Mouse (Mus musculus): ENCODE results near the gene Fbxl17.
A peak's percentile ranks its signal among the peaks of the same experiment; 100 is the strongest.

Gene Fbxl17

GRCm38 (mm10) chr17:63341203-63341602 is 158.6 kb downstream of the Fbxl17 start:
- no peak for DNase-seq (ENCODE audit: low spot score in 2 of 2)

DNA sequence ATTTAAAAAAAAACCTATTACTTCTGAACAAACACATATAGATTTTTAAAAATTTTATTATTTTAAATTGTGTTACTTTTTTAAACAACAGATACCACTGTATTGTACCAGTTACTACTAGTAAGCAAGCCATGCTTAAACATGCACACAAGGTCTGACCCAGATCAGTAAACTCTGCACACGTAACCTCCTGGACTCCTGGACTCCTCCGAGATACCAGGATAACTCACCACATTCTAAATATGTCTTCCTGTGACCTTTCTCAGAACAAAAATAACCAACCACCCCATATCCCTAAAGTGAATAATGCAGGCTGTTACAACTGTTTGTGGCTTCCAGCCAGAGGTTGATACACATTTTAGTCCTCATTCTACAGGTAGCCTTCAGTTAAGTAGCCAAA is 170.9 kb downstream of the Fbxl17 start:
- DNase-seq (ENCODE audit: low spot score in 2 of 2), result no peak

DNA sequence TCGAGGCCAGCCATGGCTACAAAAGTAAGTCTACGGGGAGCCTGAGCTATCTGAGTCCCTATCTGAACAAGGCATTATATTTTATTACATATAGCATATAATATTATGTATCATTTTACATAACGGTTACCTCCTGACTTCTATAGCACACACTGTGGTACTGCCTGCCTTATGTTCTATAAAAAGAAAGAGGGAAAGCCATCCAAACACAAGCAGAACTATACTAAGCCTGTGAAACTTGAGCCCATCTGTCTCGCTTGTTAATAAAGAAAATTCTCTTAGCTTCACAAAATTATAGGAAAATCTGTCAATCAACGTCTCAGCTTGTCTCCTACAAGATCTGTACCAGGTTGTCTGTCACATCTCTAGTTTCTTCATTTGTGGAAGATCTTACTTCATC is 173.6 kb downstream of the Fbxl17 start:
- no peak for DNase-seq (ENCODE audit: low spot score in 2 of 2)

DNA sequence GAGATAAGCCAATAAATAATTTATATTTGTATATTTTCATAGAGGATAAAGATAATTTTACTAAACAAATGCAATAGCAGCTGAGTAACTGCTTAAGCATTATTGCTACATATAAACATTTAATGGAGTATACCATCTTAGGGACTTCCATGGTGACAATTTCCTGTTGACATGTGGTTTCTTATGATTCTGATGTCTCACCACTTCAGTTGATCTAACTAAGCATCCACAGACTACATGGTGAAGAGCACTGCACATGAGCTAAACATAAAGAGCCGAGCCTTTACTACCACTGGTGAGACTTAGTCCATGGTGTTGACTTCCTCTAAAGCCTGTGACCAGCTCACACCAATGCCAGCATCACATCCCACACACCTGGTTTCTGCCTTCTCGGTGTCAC is 175.1 kb downstream of the Fbxl17 start:
- no peak for DNase-seq (ENCODE audit: low spot score in 2 of 2)

DNA sequence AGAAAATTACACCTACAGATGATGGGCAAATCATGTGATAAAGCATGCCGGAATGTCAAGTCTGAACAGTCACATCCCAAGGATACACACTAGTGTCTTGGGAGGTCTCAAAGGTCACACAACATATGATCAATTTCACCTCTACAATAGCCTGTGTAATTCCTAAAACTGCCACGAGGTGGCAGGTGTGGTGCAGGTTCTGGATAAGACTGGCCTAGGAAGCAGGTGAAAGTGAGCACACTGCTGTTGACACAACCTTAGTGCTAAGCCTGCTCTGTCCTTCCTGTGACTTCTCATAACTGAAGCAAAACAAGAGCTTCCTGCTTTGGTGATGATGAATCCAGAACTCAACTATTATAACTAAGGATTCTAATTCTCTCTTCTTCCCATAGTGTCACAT is 175.8 kb downstream of the Fbxl17 start:
- peak; percentile 46 to 73 for DNase-seq (ENCODE audit: low spot score in 2 of 2)

GRCm38 (mm10) chr17:63322846-63323245 is 177.0 kb downstream of the Fbxl17 start:
- DNase-seq (ENCODE audit: low spot score in 2 of 2), result no peak

DNA sequence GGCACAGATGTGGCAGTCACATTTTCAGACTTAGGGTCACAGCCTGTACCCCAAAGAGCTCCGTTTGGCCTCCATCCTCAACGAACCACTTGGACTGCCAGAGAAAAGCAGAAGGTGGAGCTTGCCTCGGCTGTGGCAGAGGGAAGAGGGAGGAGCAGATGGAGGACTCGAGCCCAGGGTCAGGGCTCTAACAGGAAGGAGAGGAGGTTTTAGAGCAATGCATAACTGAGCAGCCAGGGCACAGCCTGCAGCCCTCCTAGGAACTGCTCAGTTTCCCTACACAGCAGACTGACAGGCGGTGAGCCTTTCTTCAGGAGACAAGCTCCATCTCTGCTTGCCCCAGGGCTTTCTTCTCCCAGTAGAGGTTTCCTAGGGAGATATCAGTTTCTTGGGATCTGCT is 178.5 kb downstream of the Fbxl17 start:
- no peak for DNase-seq (ENCODE audit: low spot score in 2 of 2)

DNA sequence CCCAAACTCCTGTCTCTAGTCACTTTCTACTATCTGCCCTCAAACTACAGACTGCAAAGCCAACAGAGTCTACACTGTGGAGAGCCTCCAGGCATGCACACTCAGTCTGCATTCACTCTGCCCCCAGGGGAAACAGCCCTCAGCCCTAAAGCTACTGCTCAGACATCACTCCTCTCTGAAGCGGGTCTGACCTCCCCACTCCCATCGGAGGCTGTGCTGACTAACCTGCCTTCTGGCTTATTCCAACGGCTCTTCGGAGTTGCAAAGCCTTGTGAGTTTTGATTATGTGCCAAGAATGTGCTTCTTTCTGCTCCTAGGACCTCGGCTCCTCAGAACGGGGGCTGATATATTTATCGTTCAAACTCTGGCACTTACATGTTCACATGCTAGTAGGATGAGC is 182.3 kb downstream of the Fbxl17 start:
- no peak for DNase-seq (ENCODE audit: low spot score in 2 of 2)

- DNase-seq (ENCODE audit: low spot score in 2 of 2), result peak in 1 of 2 experiments; percentile 24
These were observed 184.0 kb downstream of the Fbxl17 start for GRCm38 (mm10) chr17:63315646-63316480.

GRCm38 (mm10) chr17:63312804-63313203 is 187.0 kb downstream of the Fbxl17 start:
- no peak for DNase-seq (ENCODE audit: low spot score in 2 of 2)

- DNase-seq (ENCODE audit: low spot score in 2 of 2), result no peak
These were observed 187.5 kb downstream of the Fbxl17 start for GRCm38 (mm10) chr17:63312330-63312729.

DNA sequence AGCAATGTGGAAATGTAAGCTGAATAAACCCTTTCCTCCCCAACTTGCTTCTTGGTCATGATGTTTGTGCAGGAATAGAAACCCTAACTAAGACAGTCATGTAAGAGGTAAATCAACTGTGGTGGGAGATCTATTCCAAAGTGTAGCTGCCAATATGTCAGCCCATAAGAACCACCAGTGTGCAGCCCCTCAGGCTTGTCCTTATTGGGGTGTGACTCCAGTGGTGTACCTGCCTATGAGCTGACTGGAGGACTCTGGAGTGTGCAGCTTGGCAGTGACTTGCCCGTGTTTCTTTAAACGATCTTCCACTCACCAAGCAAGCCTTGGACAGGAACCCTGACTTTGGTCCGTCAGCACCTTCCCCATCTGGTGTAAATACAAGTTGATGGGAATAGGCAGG is 188.2 kb downstream of the Fbxl17 start:
- DNase-seq (ENCODE audit: low spot score in 2 of 2), result no peak

- no peak for DNase-seq (ENCODE audit: low spot score in 2 of 2)
These were observed 189.8 kb downstream of the Fbxl17 start for GRCm38 (mm10) chr17:63310021-63310420.

- no peak for DNase-seq (ENCODE audit: low spot score in 2 of 2)
These were observed 196.0 kb downstream of the Fbxl17 start for GRCm38 (mm10) chr17:63303862-63304261.

- no peak for DNase-seq (ENCODE audit: low spot score in 2 of 2)
These were observed 197.9 kb downstream of the Fbxl17 start for GRCm38 (mm10) chr17:63301822-63302393.

- no peak for DNase-seq (ENCODE audit: low spot score in 2 of 2)
These were observed 204.3 kb downstream of the Fbxl17 start for GRCm38 (mm10) chr17:63295471-63295870.

GRCm38 (mm10) chr17:63294961-63295360 is 204.9 kb downstream of the Fbxl17 start:
- DNase-seq (ENCODE audit: low spot score in 2 of 2), result no peak

DNA sequence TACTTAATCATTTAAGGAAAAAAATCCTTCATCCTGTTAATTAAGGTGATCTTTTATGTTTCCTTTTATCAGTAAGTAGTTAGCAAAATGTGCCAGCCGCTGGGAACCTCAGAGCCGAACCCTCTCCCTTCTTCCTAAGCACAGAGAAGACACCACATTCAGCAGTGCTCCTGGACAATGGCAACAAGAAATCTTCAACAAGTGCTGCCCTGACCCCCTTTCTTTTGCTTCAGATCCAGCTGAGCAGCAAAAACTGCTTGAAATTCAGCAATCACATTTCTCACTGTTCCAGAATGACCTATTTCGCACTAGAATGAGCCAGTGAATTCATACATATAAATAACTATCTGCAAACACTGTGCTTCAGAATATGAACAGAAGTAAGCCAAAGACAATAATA is 205.8 kb downstream of the Fbxl17 start:
- no peak for DNase-seq (ENCODE audit: low spot score in 2 of 2)

DNA sequence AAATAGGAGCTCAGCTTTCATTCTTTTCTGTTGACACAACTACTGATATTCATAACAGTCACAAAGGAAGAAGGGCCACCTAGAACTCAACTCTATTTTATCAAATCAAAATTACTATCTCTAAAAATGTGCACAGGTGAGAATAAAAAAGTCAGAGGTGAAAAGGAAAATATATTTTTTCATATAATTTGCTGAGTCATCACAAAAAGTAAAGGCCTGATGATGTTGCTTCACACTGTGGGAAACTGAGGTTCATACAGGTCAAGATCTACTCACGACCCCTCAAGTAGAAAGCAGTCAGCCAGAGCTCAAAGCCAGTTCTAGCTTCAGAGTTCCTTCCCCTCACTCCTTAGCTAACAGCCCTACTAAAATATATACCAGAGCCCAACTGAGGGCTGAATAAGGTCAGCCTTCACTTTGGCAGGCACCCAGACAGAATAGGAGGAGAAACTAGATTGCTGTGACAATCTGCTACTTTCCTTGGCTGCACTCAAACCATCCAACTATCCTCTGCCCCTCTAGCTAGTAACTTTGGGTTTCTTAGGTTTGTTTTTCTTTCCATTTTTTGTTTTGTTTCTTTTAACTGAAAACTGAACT is 210.4 kb downstream of the Fbxl17 start:
- no peak for DNase-seq (ENCODE audit: low spot score in 2 of 2)

GRCm38 (mm10) chr17:63288850-63289249 is 211.0 kb downstream of the Fbxl17 start:
- DNase-seq (ENCODE audit: low spot score in 2 of 2), result no peak

- DNase-seq (ENCODE audit: low spot score in 2 of 2), result peak in 1 of 2 experiments; percentile 25
These were observed 212.4 kb downstream of the Fbxl17 start for GRCm38 (mm10) chr17:63287413-63287812.

- DNase-seq (ENCODE audit: low spot score in 2 of 2), result peak in 1 of 2 experiments; percentile 53
These were observed 214.4 kb downstream of the Fbxl17 start for GRCm38 (mm10) chr17:63285265-63285939.
